Mouse (Mus musculus) liver, postnatal 0 days (tissue): ENCODE results near the gene Nat9.

Experiments
- CTCF ChIP-seq: sonication (generic); IDR thresholded peaks from 2 replicates; pipeline ENCODE4 v1.5.1; 2016; ENCODE audit warnings: antibody characterized with exemption, low read depth
- EP300 ChIP-seq: IDR thresholded peaks from 2 replicates; pipeline ENCODE4 v1.6.1; 2016; ENCODE audit warnings: antibody characterized with exemption, low read depth, mild to moderate bottlenecking

DNA sequence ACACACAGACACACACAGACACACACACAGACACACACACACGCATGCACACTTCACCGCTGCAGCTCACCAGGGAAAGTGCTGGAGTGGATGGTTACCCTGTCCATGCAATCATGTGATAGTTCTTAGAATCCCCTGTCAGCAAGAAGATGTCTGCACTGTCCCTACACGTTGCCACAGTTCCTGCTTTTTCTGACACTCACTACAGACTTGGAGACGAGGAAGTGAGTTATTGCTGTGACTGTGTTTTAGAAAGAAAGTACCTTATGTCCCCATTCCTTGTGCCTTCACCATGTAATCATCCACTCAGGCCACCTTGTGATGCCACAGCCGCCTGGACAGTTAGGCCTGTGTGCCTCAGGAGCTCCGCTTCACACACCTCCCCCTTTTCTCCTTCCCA, 1.6 kb upstream of the Nat9 start:
- TF ChIP-seq CTCF (no peak), EP300 (no peak)
